Mouse (Mus musculus) liver, postnatal 0 days (tissue): ENCODE measurements around the gene Scel. TPM values are rescaled to one million over a fixed set of nuclear protein-coding genes. Genes with fewer than 3 reads are reported as not detected.

ENCODE experiments used
- ATAC-seq: fragments of 200-750 bp; cut with Nextera tagmentation; 2 replicates; pipeline ENCODE4 v1.8.0; 2017; ENCODE audit warnings: mild to moderate bottlenecking, moderate library complexity
- DNase-seq: peaks from one replicate; pipeline ENCODE4 v3.0.0-alpha.2; 2016
- H3K27ac ChIP-seq: fragments of 300-500 bp; sonication (generic); 2 replicates; pipeline ENCODE4 v1.5.1; 2014; ENCODE audit warnings: antibody characterized with exemption, moderate library complexity, mild to moderate bottlenecking, low read depth
- H3K27me3 ChIP-seq: fragments of 300-500 bp; sonication (generic); 2 replicates; pipeline ENCODE4 v1.6.1; 2014; ENCODE audit warnings: low read length, control low read depth, mixed read lengths; ENCODE audit not compliant: insufficient read depth
- H3K36me3 ChIP-seq: fragments of 300-500 bp; sonication (generic); replicated peaks from 2 replicates; pipeline ENCODE4 v1.6.1; 2014; ENCODE audit warnings: mild to moderate bottlenecking, control low read depth, low read length, moderate library complexity, mixed read lengths; ENCODE audit not compliant: insufficient read depth
- H3K4me1 ChIP-seq: fragments of 300-500 bp; sonication (generic); 2 replicates; pipeline ENCODE4 v1.6.1; 2014; ENCODE audit warnings: antibody characterized with exemption, mild to moderate bottlenecking, control low read depth; ENCODE audit not compliant: insufficient read depth
- H3K4me2 ChIP-seq: fragments of 300-500 bp; sonication (generic); 2 replicates; pipeline ENCODE4 v1.6.1; 2014; ENCODE audit warnings: low read depth, mild to moderate bottlenecking, low read length, moderate library complexity, mixed read lengths
- H3K4me3 ChIP-seq: fragments of 300-500 bp; sonication (generic); 2 replicates; pipeline ENCODE4 v1.5.1; 2014; ENCODE audit warnings: low read depth, low read length
- H3K9ac ChIP-seq: fragments of 300-500 bp; sonication (generic); replicated peaks from 2 replicates; pipeline ENCODE4 v1.6.1; 2014; ENCODE audit warnings: mild to moderate bottlenecking, moderate library complexity
- H3K9me3 ChIP-seq: fragments of 300-500 bp; sonication (generic); 2 replicates; pipeline ENCODE4 v1.6.1; 2016; ENCODE audit warnings: mild to moderate bottlenecking, control low read depth, low read length, mixed read lengths
- CTCF ChIP-seq: sonication (generic); IDR thresholded peaks from 2 replicates; pipeline ENCODE4 v1.5.1; 2016; ENCODE audit warnings: antibody characterized with exemption, low read depth
- EP300 ChIP-seq: IDR thresholded peaks from 2 replicates; pipeline ENCODE4 v1.6.1; 2016; ENCODE audit warnings: antibody characterized with exemption, low read depth, mild to moderate bottlenecking
- WGBS: fragments of 180-500 bp; shearing (Covaris S2); extraction: QIAGEN DNeasy Blood & Tissue Kit; methylation state at CpG from one replicate; pipeline ENCODE4 v1.1.7; 2014; ENCODE audit not compliant: insufficient replicate concordance; 5-methylcytosine and 5-hydroxymethylcytosine counted together
- polyA plus RNA-seq: library from polyadenylated mRNA; unstranded; fragments of >200 nt; fragmentation: Nextera tagmentation; extraction: Ambion mirVana; gene quantifications from 2 replicates; pipeline ENCODE4 v1.2.1, GENCODE M21; 2015

Gene Scel
- polyA plus RNA-seq, 1 experiment from 2014 or later: not detected

- DNase-seq (no peak), ATAC-seq (no peak)
- TF ChIP-seq EP300 (no peak), CTCF (no peak)
- H3K27ac ChIP-seq: no peak overlapping the region
- no peak overlapping the region for H3K4me2 ChIP-seq
- H3K4me3 ChIP-seq: no peak overlapping the region
- H3K4me1 ChIP-seq: no peaks in the 10 kb centered on the region
- H3K36me3 ChIP-seq: no peaks in the 10 kb centered on the region
- 36% methylated on average over 4 of the region's 4 CpGs for WGBS
- no peak overlapping the region for H3K9ac ChIP-seq
- no peaks in the 10 kb centered on the region for H3K27me3 ChIP-seq
- no peaks in the 10 kb centered on the region for H3K9me3 ChIP-seq
Observed at GRCm38 (mm10) chr14:103500941-103501340, 12.2 kb upstream of the Scel start.

GRCm38 (mm10) chr14:103504514-103504913 is 8.6 kb upstream of the Scel start:
- Histone ChIP-seq H3K9me3 (no peaks in the 10 kb centered on the region), H3K9ac (no peak overlapping the region), H3K27ac (no peak overlapping the region), H3K27me3 (no peaks in the 10 kb centered on the region), H3K4me3 (no peak overlapping the region), H3K36me3 (no peaks in the 10 kb centered on the region), H3K4me2 (no peak overlapping the region), H3K4me1 (no peaks in the 10 kb centered on the region)
- 69% methylated on average over 7 of the region's 7 CpGs for whole genome bisulfite sequencing
- DNase-seq: no peak
- ATAC-seq: no peak
- TF ChIP-seq EP300: no peak
- no peak for TF ChIP-seq CTCF

GRCm38 (mm10) chr14:103509544-103509943 is 3.6 kb upstream of the Scel start:
- no peak for TF ChIP-seq EP300
- TF ChIP-seq CTCF: no peak

GRCm38 (mm10) chr14:103513473-103513811 is 300 bp downstream of the Scel start:
- TF ChIP-seq CTCF (no peak), EP300 (no peak)
- H3K4me3 ChIP-seq: no peak overlapping the region
- H3K4me1 ChIP-seq: no peaks in the 10 kb centered on the region
- no peaks in the 10 kb centered on the region for H3K9me3 ChIP-seq
- no peak overlapping the region for H3K9ac ChIP-seq
- DNase-seq (no peak), ATAC-seq (peak; percentile 23; the same call in 1 of the 2 replicates)
- WGBS: 66% methylated on average over 7 of the region's 7 CpGs
- no peak overlapping the region for H3K27ac ChIP-seq
- H3K27me3 ChIP-seq: no peaks in the 10 kb centered on the region
- no peaks in the 10 kb centered on the region for H3K36me3 ChIP-seq
- peak overlapping the region; percentile 50 for H3K4me2 ChIP-seq

More at GRCm38 (mm10) chr14:103509544-103509943, 3.6 kb upstream of the Scel start:
- no peaks in the 10 kb centered on the region for H3K4me1 ChIP-seq
- WGBS: 83% methylated on average over 8 of the region's 8 CpGs
- no peak overlapping the region for H3K27ac ChIP-seq
- H3K36me3 ChIP-seq: no peaks in the 10 kb centered on the region
- H3K9me3 ChIP-seq: no peaks in the 10 kb centered on the region
- no peak overlapping the region for H3K9ac ChIP-seq
- DNase-seq (no peak), ATAC-seq (no peak)
- H3K4me2 ChIP-seq: no peak overlapping the region
- no peaks in the 10 kb centered on the region for H3K27me3 ChIP-seq
- no peak overlapping the region for H3K4me3 ChIP-seq

GRCm38 (mm10) chr14:103515419-103515818 is 2.3 kb downstream of the Scel start:
- Histone ChIP-seq H3K4me1 (no peaks in the 10 kb centered on the region), H3K27me3 (no peaks in the 10 kb centered on the region), H3K4me2 (no peak overlapping the region), H3K9me3 (no peaks in the 10 kb centered on the region), H3K4me3 (no peak overlapping the region), H3K36me3 (no peaks in the 10 kb centered on the region), H3K27ac (no peak overlapping the region), H3K9ac (no peak overlapping the region)
- DNase-seq: no peak
- no peak for ATAC-seq
- 82% methylated on average over 8 of the region's 8 CpGs for WGBS
- no peak for TF ChIP-seq EP300
- TF ChIP-seq CTCF: no peak

GRCm38 (mm10) chr14:103526286-103526685 is 13.1 kb downstream of the Scel start:
- Histone ChIP-seq H3K36me3 (no peaks in the 10 kb centered on the region), H3K4me1 (no peaks in the 10 kb centered on the region), H3K4me2 (no peak overlapping the region), H3K27ac (no peak overlapping the region), H3K27me3 (no peaks in the 10 kb centered on the region), H3K9me3 (0 out of 2 replicates have a peak, but pooled peaks cover 4% of the 10 kb centered on the region), H3K4me3 (no peak overlapping the region), H3K9ac (no peak overlapping the region)
- TF ChIP-seq EP300 (no peak), CTCF (no peak)
- no peak for DNase-seq
- no peak for ATAC-seq
- 88% methylated on average over 1 of the region's 1 CpGs for WGBS

GRCm38 (mm10) chr14:103529733-103530367 is 16.7 kb downstream of the Scel start:
- Histone ChIP-seq H3K27ac (no peak overlapping the region), H3K9me3 (0 out of 2 replicates have a peak, but pooled peaks cover 4% of the 10 kb centered on the region), H3K36me3 (no peaks in the 10 kb centered on the region), H3K4me1 (no peaks in the 10 kb centered on the region), H3K9ac (no peak overlapping the region), H3K4me2 (no peak overlapping the region), H3K27me3 (no peaks in the 10 kb centered on the region), H3K4me3 (no peak overlapping the region)
- TF ChIP-seq EP300: no peak
- no peak for TF ChIP-seq CTCF
- 79% methylated on average over 13 of the region's 13 CpGs for WGBS
- ATAC-seq (no peak), DNase-seq (no peak)
